Comparison of ENCODE assay signal across 19 mouse cellular contexts in genomic region chr10:80818599-80819281, GRCm38 (mm10). TPM values are rescaled to one million over a fixed set of nuclear protein-coding genes. Genes with fewer than 3 reads are reported as not detected.
A peak's percentile ranks its signal among the peaks of the same experiment; 100 is the strongest.
DNase-seq lines count a peak whose midpoint lies in the region; ATAC-seq and TF ChIP-seq lines count a peak whose summit lies in the region.
"Had no signal": no experiment of that assay in that cellular context is flagged by ENCODE, and none has a peak within 500 bp of the region (broad histone marks: within the 10 kb centered on the region; RNA-seq: fewer than 3 reads in every experiment).

No protein-coding gene starts in this region.

- intact Hi-C loops in heart, postnatal 36 days (cut with DNase I), result no loop called here

- peak; percentile 87 for DNase-seq in heart, embryonic 10.5 days (ENCODE audit: low spot score)
- no peak for DNase-seq in heart, postnatal 36 days
- peak; percentile 95 for DNase-seq in MEL (ENCODE audit: low read depth, low spot score)
- peak; percentile 77 for DNase-seq in liver, postnatal 0 days
- no peak for DNase-seq in embryo, embryonic 11 days
- DNase-seq in cerebellum, adult 9-11 months, result no peak
- DNase-seq: adrenal gland, postnatal 10 days; cerebellum, adult 11-12 months; gastrocnemius, postnatal 14 days; heart, postnatal 10 days; lung, adult 18-20 months; thymus, adult 18-20 months had no signal

- H3K27ac ChIP-seq in heart, embryonic 10.5 days, result no peak overlapping the region
- H3K27ac ChIP-seq in MEL (ENCODE audit: control insufficient read depth, low read depth, low read length), result peak overlapping the region; percentile 62
- no peak overlapping the region for H3K27ac ChIP-seq in intestine, embryonic 15.5 days
- peak overlapping the region; percentile 94 for H3K27ac ChIP-seq in liver, postnatal 0 days (ENCODE audit: low read depth)
- H3K27ac ChIP-seq in midbrain, embryonic 13.5 days, result no peak overlapping the region
- H3K27ac ChIP-seq: left cerebral cortex, adult 2 months; macrophage had no signal

- peak; percentile 77 for ATAC-seq in intestine, embryonic 15.5 days
- peak; percentile 92 for ATAC-seq in liver, postnatal 0 days
- ATAC-seq in midbrain, embryonic 13.5 days, result no peak
- ATAC-seq: forebrain, embryonic 16.5 days had no signal

- H3K9me3 ChIP-seq in heart, embryonic 10.5 days, result no peaks in the 10 kb centered on the region
- H3K9me3 ChIP-seq in MEL (replicated peaks; ENCODE audit: insufficient read depth, low read length), result no peaks in the 10 kb centered on the region
- H3K9me3 ChIP-seq in intestine, embryonic 15.5 days, result no peaks in the 10 kb centered on the region
- no peaks in the 10 kb centered on the region for H3K9me3 ChIP-seq in liver, postnatal 0 days (ENCODE audit: low read length)
- no peaks in the 10 kb centered on the region for H3K9me3 ChIP-seq in midbrain, embryonic 13.5 days

- H3K4me2 ChIP-seq in intestine, embryonic 15.5 days (replicated peaks), result no peak overlapping the region
- H3K4me2 ChIP-seq in liver, postnatal 0 days (ENCODE audit: low read depth, low read length), result peak overlapping the region; percentile 30
- H3K4me2 ChIP-seq in midbrain, embryonic 13.5 days (replicated peaks), result no peak overlapping the region

- TF ChIP-seq RAD21 in MEL (IDR thresholded peaks at IDR 0.05; ENCODE audit: low read depth, low read length), result no peak

- H3K27me3 ChIP-seq in heart, embryonic 10.5 days (ENCODE audit: insufficient read depth, poor library complexity, severe bottlenecking), result no peaks in the 10 kb centered on the region
- H3K27me3 ChIP-seq in MEL (ENCODE audit: control insufficient read depth in 1 of 2, insufficient read depth in 2 of 2, low read length in 2 of 2), result no peaks in the 10 kb centered on the region
- no peaks in the 10 kb centered on the region for H3K27me3 ChIP-seq in intestine, embryonic 15.5 days (replicated peaks)
- H3K27me3 ChIP-seq in liver, postnatal 0 days (ENCODE audit: insufficient read depth, low read length), result no peaks in the 10 kb centered on the region
- no peaks in the 10 kb centered on the region for H3K27me3 ChIP-seq in midbrain, embryonic 13.5 days

- H3K9ac ChIP-seq in MEL (ENCODE audit: control insufficient read depth, low read depth, low read length, poor library complexity, severe bottlenecking), result peak overlapping the region; percentile 38
- H3K9ac ChIP-seq in intestine, embryonic 15.5 days, result no peak overlapping the region
- H3K9ac ChIP-seq in liver, postnatal 0 days (replicated peaks), result peak overlapping the region; percentile 5
- no peak overlapping the region for H3K9ac ChIP-seq in midbrain, embryonic 13.5 days (replicated peaks)

- no peak overlapping the region for H3K4me3 ChIP-seq in heart, embryonic 10.5 days
- H3K4me3 ChIP-seq in MEL (ENCODE audit: control insufficient read depth in 1 of 2, insufficient read depth in 1 of 2, low read depth in 2 of 2, low read length in 2 of 2), result peak overlapping the region in 1 of 2 experiments; percentile 21; a peak in 1 of 4 replicates
- no peak overlapping the region for H3K4me3 ChIP-seq in intestine, embryonic 15.5 days (replicated peaks)
- H3K4me3 ChIP-seq in liver, postnatal 0 days (ENCODE audit: low read depth, low read length), result no peak overlapping the region
- H3K4me3 ChIP-seq in midbrain, embryonic 13.5 days (replicated peaks), result no peak overlapping the region
- H3K4me3 ChIP-seq: left cerebral cortex, adult 2 months had no signal

- no peaks in the 10 kb centered on the region for H3K36me3 ChIP-seq in heart, embryonic 10.5 days
- peaks cover 0 to 8% of the 10 kb centered on the region in 2 experiments; a peak in 1 of 4 replicates for H3K36me3 ChIP-seq in MEL (ENCODE audit: control insufficient read depth in 1 of 2, insufficient read depth in 2 of 2, low read length in 2 of 2)
- H3K36me3 ChIP-seq in intestine, embryonic 15.5 days, result no peaks in the 10 kb centered on the region
- no peaks in the 10 kb centered on the region for H3K36me3 ChIP-seq in liver, postnatal 0 days (replicated peaks; ENCODE audit: insufficient read depth, low read length)
- no peaks in the 10 kb centered on the region for H3K36me3 ChIP-seq in midbrain, embryonic 13.5 days

- H3K4me1 ChIP-seq in heart, embryonic 10.5 days, result peaks cover 9% of the 10 kb centered on the region; the same call in 1 of the 2 replicates
- peaks cover 5 to 12% of the 10 kb centered on the region in 2 experiments for H3K4me1 ChIP-seq in MEL (ENCODE audit: control insufficient read depth in 1 of 2, insufficient read depth in 2 of 2, low read length in 2 of 2)
- H3K4me1 ChIP-seq in intestine, embryonic 15.5 days (replicated peaks), result 0 out of 2 replicates have a peak, but pooled peaks cover 3% of the 10 kb centered on the region
- peaks cover 25% of the 10 kb centered on the region for H3K4me1 ChIP-seq in liver, postnatal 0 days (ENCODE audit: insufficient read depth)
- H3K4me1 ChIP-seq in midbrain, embryonic 13.5 days (replicated peaks), result no peaks in the 10 kb centered on the region

- TF ChIP-seq POLR2A in MEL (IDR thresholded peaks at IDR 0.05; ENCODE audit: control insufficient read depth in 1 of 2, insufficient read depth in 1 of 2, low read depth in 1 of 2, low read length in 2 of 2, poor library complexity in 1 of 2), result no peak

- H3K79me2 ChIP-seq in MEL (ENCODE audit: control insufficient read depth, insufficient read depth, low read length, poor library complexity), result no peaks in the 10 kb centered on the region

- peak in 1 of 2 experiments; percentile 57; a peak in 3 of 4 replicates for TF ChIP-seq EP300 in MEL (IDR thresholded peaks at IDR 0.05; ENCODE audit: low read depth in 1 of 2, low read length in 2 of 2)
- peak; percentile 81 for TF ChIP-seq EP300 in liver, postnatal 0 days (IDR thresholded peaks at IDR 0.05; ENCODE audit: low read depth)

- no peak for TF ChIP-seq CTCF in MEL (IDR thresholded peaks at IDR 0.05 in 2 of 3, conservative IDR thresholded peaks at IDR 0.05 in 1 of 3; ENCODE audit: control insufficient read depth in 1 of 3, insufficient read depth in 1 of 3, low read depth in 2 of 3, low read length in 3 of 3, poor library complexity in 1 of 3, severe bottlenecking in 1 of 3)
- TF ChIP-seq CTCF in liver, postnatal 0 days (IDR thresholded peaks at IDR 0.05; ENCODE audit: low read depth), result no peak

- WGBS in heart, embryonic 10.5 days, result 46% methylated on average over 6 of the region's 6 CpGs
- 51% methylated on average over 6 of the region's 6 CpGs for WGBS in intestine, embryonic 15.5 days
- 40% methylated on average over 6 of the region's 6 CpGs for WGBS in liver, postnatal 0 days (ENCODE audit: insufficient replicate concordance)
- 56% methylated on average over 6 of the region's 6 CpGs for WGBS in midbrain, embryonic 13.5 days

RNA-seq across cellular contexts. Expression of gene Jsrp1, which starts 5.4 kb away (rescaled TPM):
- 7.9 and 8.8 TPM in 2 replicates for polyA plus RNA-seq in heart, embryonic 10.5 days (2016; fragmentation: Nextera tagmentation; extraction: Ambion mirVana)
- under 1 TPM in 1 of 2 experiments, not detected in 1; 0.46 TPM for total RNA-seq in heart, postnatal 36 days (2021)
- not detected in 2 replicates for total RNA-seq in MEL (2012; rRNA removed)
- under 1 TPM in 1 of 2 experiments, not detected in 1; 0.39 TPM for polyA plus RNA-seq in MEL (2012; ENCODE audit: insufficient read depth in 1 of 2, insufficient read length in 2 of 2, low read depth in 1 of 2, low replicate concordance in 2 of 2, missing spikeins in 1 of 2)
- 0.88 and 1.2 TPM in 2 replicates for polyA plus RNA-seq in intestine, embryonic 15.5 days (2015; fragmentation: Nextera tagmentation; extraction: Ambion mirVana)
- 1.6 TPM in 1 of 2 replicates, not detected in the other for polyA plus RNA-seq in liver, postnatal 0 days (2015; fragmentation: Nextera tagmentation; extraction: Ambion mirVana)
- 0.28 and 0.43 TPM in 2 replicates for polyA plus RNA-seq in midbrain, embryonic 13.5 days (2015; fragmentation: Nextera tagmentation; extraction: Ambion mirVana)
- total RNA-seq: neutrophil, adult 5-6 weeks had no signal
- polyA plus RNA-seq: forebrain, embryonic 16.5 days; macrophage had no signal

RNA-seq across cellular contexts. Expression of gene Oaz1, which starts 7.7 kb away (rescaled TPM):
- 2,064 and 2,176 TPM in 2 replicates for polyA plus RNA-seq in heart, embryonic 10.5 days (2016; fragmentation: Nextera tagmentation; extraction: Ambion mirVana)
- total RNA-seq in heart, postnatal 36 days (2021), result 100 to 1,000 TPM; 850 to 884 TPM
- total RNA-seq in MEL (2012; rRNA removed), result 983 and 1,061 TPM in 2 replicates
- polyA plus RNA-seq in MEL (2012; ENCODE audit: insufficient read depth in 1 of 2, insufficient read length in 2 of 2, low read depth in 1 of 2, low replicate concordance in 2 of 2, missing spikeins in 1 of 2), result 1,000 to 10,000 TPM in 1 of 2 experiments, not detected in 1; 1,528 TPM
- 1,393 and 1,601 TPM in 2 replicates for polyA plus RNA-seq in intestine, embryonic 15.5 days (2015; fragmentation: Nextera tagmentation; extraction: Ambion mirVana)
- polyA plus RNA-seq in liver, postnatal 0 days (2015; fragmentation: Nextera tagmentation; extraction: Ambion mirVana), result 1,017 and 1,029 TPM in 2 replicates
- polyA plus RNA-seq in midbrain, embryonic 13.5 days (2015; fragmentation: Nextera tagmentation; extraction: Ambion mirVana), result 1,319 and 1,425 TPM in 2 replicates

RNA-seq across cellular contexts. Expression of gene Amh, which starts 13.7 kb away (rescaled TPM):
- not detected in 2 replicates for polyA plus RNA-seq in heart, embryonic 10.5 days (2016; fragmentation: Nextera tagmentation; extraction: Ambion mirVana)
- total RNA-seq in heart, postnatal 36 days (2021), result under 1 TPM; 0.22 to 0.53 TPM
- 0.42 and 0.59 TPM in 2 replicates for total RNA-seq in MEL (2012; rRNA removed)
- 1 to 10 TPM in 1 of 2 experiments, not detected in 1; 1.1 TPM for polyA plus RNA-seq in MEL (2012; ENCODE audit: insufficient read depth in 1 of 2, insufficient read length in 2 of 2, low read depth in 1 of 2, low replicate concordance in 2 of 2, missing spikeins in 1 of 2)
- not detected in 2 replicates for polyA plus RNA-seq in intestine, embryonic 15.5 days (2015; fragmentation: Nextera tagmentation; extraction: Ambion mirVana)
- 0.06 TPM in 1 of 2 replicates, not detected in the other for polyA plus RNA-seq in liver, postnatal 0 days (2015; fragmentation: Nextera tagmentation; extraction: Ambion mirVana)
- not detected in 2 replicates for polyA plus RNA-seq in midbrain, embryonic 13.5 days (2015; fragmentation: Nextera tagmentation; extraction: Ambion mirVana)
- polyA plus RNA-seq: embryonic facial prominence, embryonic 11.5 days; forebrain, embryonic 16.5 days; macrophage had no signal

RNA-seq across cellular contexts. Expression of gene Plekhj1, which starts 20.3 kb away (rescaled TPM):
- 116 and 151 TPM in 2 replicates for polyA plus RNA-seq in heart, embryonic 10.5 days (2016; fragmentation: Nextera tagmentation; extraction: Ambion mirVana)
- total RNA-seq in heart, postnatal 36 days (2021), result 10 to 100 TPM; 29.3 to 31.3 TPM
- 79.8 and 86.9 TPM in 2 replicates for total RNA-seq in MEL (2012; rRNA removed)
- 100 to 1,000 TPM in 1 of 2 experiments, not detected in 1; 217 TPM for polyA plus RNA-seq in MEL (2012; ENCODE audit: insufficient read depth in 1 of 2, insufficient read length in 2 of 2, low read depth in 1 of 2, low replicate concordance in 2 of 2, missing spikeins in 1 of 2)
- 132 and 133 TPM in 2 replicates for polyA plus RNA-seq in intestine, embryonic 15.5 days (2015; fragmentation: Nextera tagmentation; extraction: Ambion mirVana)
- polyA plus RNA-seq in liver, postnatal 0 days (2015; fragmentation: Nextera tagmentation; extraction: Ambion mirVana), result 42.0 and 43.7 TPM in 2 replicates
- 131 and 150 TPM in 2 replicates for polyA plus RNA-seq in midbrain, embryonic 13.5 days (2015; fragmentation: Nextera tagmentation; extraction: Ambion mirVana)

RNA-seq across cellular contexts. Expression of gene Sf3a2, which starts 20.7 kb away (rescaled TPM):
- polyA plus RNA-seq in heart, embryonic 10.5 days (2016; fragmentation: Nextera tagmentation; extraction: Ambion mirVana), result 70.6 and 84.1 TPM in 2 replicates
- 10 to 100 TPM; 29.5 to 29.7 TPM for total RNA-seq in heart, postnatal 36 days (2021)
- total RNA-seq in MEL (2012; rRNA removed), result 50.4 and 52.0 TPM in 2 replicates
- 100 to 1,000 TPM in 1 of 2 experiments, not detected in 1; 210 TPM for polyA plus RNA-seq in MEL (2012; ENCODE audit: insufficient read depth in 1 of 2, insufficient read length in 2 of 2, low read depth in 1 of 2, low replicate concordance in 2 of 2, missing spikeins in 1 of 2)
- 63.7 and 69.7 TPM in 2 replicates for polyA plus RNA-seq in intestine, embryonic 15.5 days (2015; fragmentation: Nextera tagmentation; extraction: Ambion mirVana)
- polyA plus RNA-seq in liver, postnatal 0 days (2015; fragmentation: Nextera tagmentation; extraction: Ambion mirVana), result 20.9 and 22.2 TPM in 2 replicates
- 64.1 and 64.9 TPM in 2 replicates for polyA plus RNA-seq in midbrain, embryonic 13.5 days (2015; fragmentation: Nextera tagmentation; extraction: Ambion mirVana)

Comparison
In these comparisons a context has a peak if more than half of its experiments do, and no peak if none do; other contexts are left out.
1. DNase-seq: peak in heart, embryonic 10.5 days (single experiment), MEL (single experiment) and liver, postnatal 0 days (single experiment); none in heart, postnatal 36 days (0 of 2), embryo, embryonic 11 days (single experiment) and cerebellum, adult 9-11 months (single experiment).
2. H3K27ac ChIP-seq: peak in MEL (single experiment) and liver, postnatal 0 days (single experiment); none in heart, embryonic 10.5 days (single experiment), intestine, embryonic 15.5 days (single experiment) and midbrain, embryonic 13.5 days (single experiment).
3. H3K9ac ChIP-seq: peak in MEL (single experiment) and liver, postnatal 0 days (single experiment); none in intestine, embryonic 15.5 days (single experiment) and midbrain, embryonic 13.5 days (single experiment).